Mouse (Mus musculus) liver, postnatal 0 days (tissue): ENCODE measurements around the gene Ttll5.

Experiments used
- CTCF ChIP-seq: sonication (generic); IDR thresholded peaks from 2 replicates; pipeline ENCODE4 v1.5.1; 2016; ENCODE audit warnings: antibody characterized with exemption, low read depth
- EP300 ChIP-seq: IDR thresholded peaks from 2 replicates; pipeline ENCODE4 v1.6.1; 2016; ENCODE audit warnings: antibody characterized with exemption, low read depth, mild to moderate bottlenecking

DNA sequence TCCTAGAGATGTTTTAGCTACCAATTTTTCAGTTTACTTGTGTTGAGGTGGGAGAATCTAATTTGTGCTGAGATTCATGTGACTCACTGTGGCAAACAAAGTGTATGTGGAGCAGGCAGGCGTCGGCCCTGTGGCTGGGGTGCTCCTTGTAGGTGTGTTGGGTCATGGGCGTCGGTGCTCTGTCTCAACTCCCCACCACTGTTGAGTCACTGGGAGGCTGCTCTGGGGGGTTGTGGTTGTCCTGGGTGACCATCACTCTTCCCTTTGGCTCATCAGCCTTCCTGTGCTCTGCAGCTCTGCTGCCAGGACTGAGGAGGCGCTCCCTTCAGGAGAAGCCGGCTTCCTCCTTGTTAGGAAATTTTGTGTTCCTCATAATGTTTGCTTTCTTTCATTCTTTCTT lies 79.5 kb downstream of the Ttll5 start:
- TF ChIP-seq CTCF (no peak), EP300 (no peak)
